Mouse (Mus musculus) bone marrow, adult 2 months (tissue): ENCODE data around the gene Mmd2. TPM values are rescaled to one million over a fixed set of nuclear protein-coding genes. Genes with fewer than 3 reads are reported as not detected.
A peak's percentile ranks its signal among the peaks of the same experiment; 100 is the strongest.

Experiments
- H3K27ac ChIP-seq: fragments of 200-500 bp; 2 replicates; pipeline ENCODE4 v1.5.1; 2012; ENCODE audit warnings: low read depth, mild to moderate bottlenecking, control low read depth, inconsistent platforms, low read length; ENCODE audit not compliant: control insufficient read depth, poor library complexity, insufficient read depth
- H3K4me1 ChIP-seq: fragments of 200-500 bp; 2 replicates; pipeline ENCODE4 v1.6.1; 2011; ENCODE audit warnings: low read length; ENCODE audit not compliant: control insufficient read depth, insufficient read depth
- H3K4me3 ChIP-seq: fragments of 200-500 bp; replicated peaks from 2 replicates; pipeline ENCODE3; 2011; ENCODE audit warnings: mild to moderate bottlenecking, low read depth, low read length, control low read depth; ENCODE audit not compliant: control insufficient read depth
- CTCF ChIP-seq: fragments of 200-500 bp; IDR thresholded peaks from 2 replicates; pipeline ENCODE4 v1.5.1; 2011; ENCODE audit warnings: low read length, control low read depth; ENCODE audit not compliant: control insufficient read depth, insufficient read depth
- POLR2A ChIP-seq: fragments of 200-500 bp; IDR thresholded peaks from 2 replicates; pipeline ENCODE4 v1.6.1; 2011; ENCODE audit warnings: low read depth, mild to moderate bottlenecking, control low read depth, low read length, borderline replicate concordance; ENCODE audit not compliant: control insufficient read depth
- WGBS: fragments of 180-500 bp; shearing (Covaris S2); methylation state at CpG from one replicate; pipeline ENCODE4 v1.1.7; 2018; 5-methylcytosine and 5-hydroxymethylcytosine counted together
- polyA plus RNA-seq: library from polyadenylated mRNA; stranded (reverse); fragments of >200 nt; gene quantifications from 2 replicates; pipeline ENCODE4 v1.2.4, GENCODE M21; 2011; ENCODE audit warnings: low replicate concordance; ENCODE audit not compliant: missing spikeins, insufficient read depth, insufficient read length

Mmd2 gene
- polyA plus RNA-seq, 1 experiment = not detected

GRCm38 (mm10) chr5:142596723-142597122 lies 11.9 kb downstream of the Mmd2 start:
- no peak for TF ChIP-seq POLR2A
- TF ChIP-seq CTCF = no peak
- no peaks in the 10 kb centered on the region for H3K4me1 ChIP-seq
- H3K27ac ChIP-seq = no peak overlapping the region
- H3K4me3 ChIP-seq = no peak overlapping the region
- WGBS = 71% methylated on average over 6 of the region's 6 CpGs

GRCm38 (mm10) chr5:142595698-142596097 lies 12.9 kb downstream of the Mmd2 start:
- TF ChIP-seq POLR2A (no peak), CTCF (no peak)
- no peak overlapping the region for H3K27ac ChIP-seq
- no peaks in the 10 kb centered on the region for H3K4me1 ChIP-seq
- H3K4me3 ChIP-seq = no peak overlapping the region
- 86% methylated on average over 3 of the region's 3 CpGs for WGBS

GRCm38 (mm10) chr5:142590953-142591616 lies 17.5 kb downstream of the Mmd2 start:
- TF ChIP-seq CTCF (no peak), POLR2A (no peak)
- Histone ChIP-seq H3K4me3 (no peak overlapping the region), H3K27ac (no peak overlapping the region), H3K4me1 (no peaks in the 10 kb centered on the region)
- WGBS = 77% methylated on average over 6 of the region's 6 CpGs

- Histone ChIP-seq H3K27ac (no peak overlapping the region), H3K4me1 (no peaks in the 10 kb centered on the region), H3K4me3 (no peak overlapping the region)
- no peak for TF ChIP-seq CTCF
- no peak for TF ChIP-seq POLR2A
- 64% methylated on average over 14 of the region's 14 CpGs for WGBS
Observed at GRCm38 (mm10) chr5:142583616-142584126, 24.9 kb downstream of the Mmd2 start.

- WGBS = 14% methylated on average over 5 of the region's 5 CpGs
- Histone ChIP-seq H3K4me3 (no peak overlapping the region), H3K27ac (no peak overlapping the region), H3K4me1 (no peaks in the 10 kb centered on the region)
- TF ChIP-seq POLR2A = no peak
- TF ChIP-seq CTCF = peak; percentile 59
Observed at GRCm38 (mm10) chr5:142581517-142581916, 27.1 kb downstream of the Mmd2 start.

GRCm38 (mm10) chr5:142578192-142578591 lies 30.4 kb downstream of the Mmd2 start:
- 80% methylated on average over 10 of the region's 10 CpGs for WGBS
- peak; percentile 29; the same call in 1 of the 2 replicates for TF ChIP-seq CTCF
- TF ChIP-seq POLR2A = no peak
- H3K4me3 ChIP-seq = no peak overlapping the region
- no peak overlapping the region for H3K27ac ChIP-seq
- no peaks in the 10 kb centered on the region for H3K4me1 ChIP-seq

- Histone ChIP-seq H3K4me1 (no peaks in the 10 kb centered on the region), H3K4me3 (no peak overlapping the region), H3K27ac (no peak overlapping the region)
- WGBS = 79% methylated on average over 7 of the region's 7 CpGs
- TF ChIP-seq CTCF (no peak), POLR2A (no peak)
Observed at GRCm38 (mm10) chr5:142576832-142577231, 31.8 kb downstream of the Mmd2 start.

GRCm38 (mm10) chr5:142574323-142575057 lies 34.1 kb downstream of the Mmd2 start:
- no peak overlapping the region for H3K27ac ChIP-seq
- 63% methylated on average over 8 of the region's 8 CpGs for WGBS
- no peak for TF ChIP-seq CTCF
- no peak for TF ChIP-seq POLR2A
- no peaks in the 10 kb centered on the region for H3K4me1 ChIP-seq
- H3K4me3 ChIP-seq = no peak overlapping the region
